Mouse (Mus musculus): ENCODE data around the gene Trappc5. TPM values are rescaled to one million over a fixed set of nuclear protein-coding genes. Genes with fewer than 3 reads are reported as not detected.

Trappc5 gene
- total and polyA plus RNA-seq, 2 experiments from 2014 or later: 53.3 to 55.8 TPM

- Histone ChIP-seq H3K27ac (peak overlapping the region; percentile 91), H3K9ac (replicated peaks; ENCODE audit: low read length) (peak overlapping the region; percentile 91), H3K4me3 (ENCODE audit: low read length) (peak overlapping the region; percentile 96), H3K36me3 (ENCODE audit: insufficient read depth, low read length) (peaks cover 13% of the 10 kb centered on the region; the same call in 1 of the 2 replicates), H3K9me3 (ENCODE audit: low read length) (no peaks in the 10 kb centered on the region), H3K4me2 (ENCODE audit: low read depth, low read length) (peak overlapping the region; percentile 85), H3K4me1 (ENCODE audit: insufficient read depth, low read length) (peaks cover 15% of the 10 kb centered on the region), H3K27me3 (ENCODE audit: insufficient read depth, low read length) (no peaks in the 10 kb centered on the region)
- ATAC-seq (no peak), DNase-seq (ENCODE audit: low spot score) (peak; percentile 5)
- WGBS: 3% methylated on average over 15 of the region's 15 CpGs
- TF ChIP-seq CTCF (IDR thresholded peaks at IDR 0.05; ENCODE audit: low read depth): no peak
These were observed 987 bp downstream of the Trappc5 start for GRCm38 (mm10) chr8:3676993-3677579.

DNA sequence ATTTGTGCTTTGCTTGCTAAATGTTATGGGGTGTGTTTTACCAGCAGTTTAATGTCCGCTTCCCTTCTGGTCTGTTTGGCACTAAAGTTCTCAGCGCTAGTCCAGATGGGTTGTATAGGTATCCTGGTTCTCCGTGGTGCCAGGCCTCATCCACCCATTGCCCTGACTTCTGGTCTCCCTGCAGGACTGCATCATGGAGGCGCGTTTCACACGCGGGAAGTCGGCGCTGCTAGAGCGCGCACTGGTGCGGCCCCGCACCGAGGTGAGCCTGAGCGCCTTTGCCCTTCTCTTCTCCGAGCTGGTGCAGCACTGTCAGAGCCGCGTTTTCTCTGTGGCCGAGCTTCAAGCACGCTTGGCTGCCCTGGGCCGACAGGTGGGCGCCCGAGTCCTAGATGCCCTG, 2.7 kb downstream of the Trappc5 start:
- 96% methylated on average over 23 of the region's 23 CpGs for WGBS
- no peak for DNase-seq (ENCODE audit: low spot score)

GRCm38 (mm10) chr8:3679236-3679635, 3.1 kb downstream of the Trappc5 start:
- Histone ChIP-seq H3K4me3 (ENCODE audit: low read length) (no peak overlapping the region), H3K36me3 (ENCODE audit: insufficient read depth, low read length) (peaks cover 13% of the 10 kb centered on the region; the same call in 1 of the 2 replicates), H3K9ac (replicated peaks; ENCODE audit: low read length) (no peak overlapping the region), H3K9me3 (ENCODE audit: low read length) (no peaks in the 10 kb centered on the region), H3K4me1 (ENCODE audit: insufficient read depth, low read length) (peaks cover 10% of the 10 kb centered on the region; the same call in 1 of the 2 replicates), H3K27me3 (ENCODE audit: insufficient read depth, low read length) (no peaks in the 10 kb centered on the region), H3K4me2 (ENCODE audit: low read depth, low read length) (no peak overlapping the region), H3K27ac (no peak overlapping the region)
- WGBS: 94% methylated on average over 23 of the region's 23 CpGs
- DNase-seq (ENCODE audit: low spot score) (no peak), ATAC-seq (no peak)
- no peak for TF ChIP-seq CTCF (IDR thresholded peaks at IDR 0.05; ENCODE audit: low read depth)

More for the DNA sequence above, 2.7 kb downstream of the Trappc5 start:
- peaks cover 13% of the 10 kb centered on the region; the same call in 1 of the 2 replicates for H3K36me3 ChIP-seq (ENCODE audit: insufficient read depth, low read length)
- TF ChIP-seq CTCF (IDR thresholded peaks at IDR 0.05; ENCODE audit: low read depth): no peak
- H3K4me1 ChIP-seq (ENCODE audit: insufficient read depth, low read length): peaks cover 10% of the 10 kb centered on the region; the same call in 1 of the 2 replicates
- ATAC-seq: no peak
- no peak overlapping the region for H3K4me3 ChIP-seq (ENCODE audit: low read length)
- H3K9ac ChIP-seq (replicated peaks; ENCODE audit: low read length): no peak overlapping the region
- no peaks in the 10 kb centered on the region for H3K27me3 ChIP-seq (ENCODE audit: insufficient read depth, low read length)
- H3K4me2 ChIP-seq (ENCODE audit: low read depth, low read length): no peak overlapping the region
- H3K27ac ChIP-seq: no peak overlapping the region
- no peaks in the 10 kb centered on the region for H3K9me3 ChIP-seq (ENCODE audit: low read length)

DNA sequence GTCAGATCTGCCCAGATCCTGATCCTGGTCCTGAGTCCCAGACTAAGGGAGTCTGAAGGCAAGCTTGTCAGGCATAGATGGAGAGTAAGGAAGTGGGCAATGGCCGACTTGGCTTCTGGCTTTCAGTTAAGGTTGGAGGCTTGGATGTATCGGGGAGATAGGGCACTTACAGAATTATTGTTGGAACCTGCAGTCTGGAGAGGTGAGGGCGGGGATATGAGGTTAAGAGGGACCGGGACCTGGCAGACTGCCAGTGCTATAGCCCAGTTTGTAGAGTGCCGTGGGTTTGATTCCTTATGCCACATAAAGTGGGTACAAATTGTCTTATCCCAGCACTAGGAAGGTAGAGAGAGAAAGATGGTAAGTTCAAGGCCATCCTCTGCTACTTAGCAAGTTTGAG, 3.6 kb downstream of the Trappc5 start:
- no peak overlapping the region for H3K9ac ChIP-seq (replicated peaks; ENCODE audit: low read length)
- H3K36me3 ChIP-seq (ENCODE audit: insufficient read depth, low read length): peaks cover 13% of the 10 kb centered on the region; the same call in 1 of the 2 replicates
- no peak overlapping the region for H3K27ac ChIP-seq
- WGBS: 82% methylated on average over 5 of the region's 5 CpGs
- H3K27me3 ChIP-seq (ENCODE audit: insufficient read depth, low read length): no peaks in the 10 kb centered on the region
- ATAC-seq: no peak
- no peak overlapping the region for H3K4me3 ChIP-seq (ENCODE audit: low read length)
- H3K4me1 ChIP-seq (ENCODE audit: insufficient read depth, low read length): peaks cover 10% of the 10 kb centered on the region; the same call in 1 of the 2 replicates
- no peak for TF ChIP-seq CTCF (IDR thresholded peaks at IDR 0.05; ENCODE audit: low read depth)
- no peaks in the 10 kb centered on the region for H3K9me3 ChIP-seq (ENCODE audit: low read length)
- H3K4me2 ChIP-seq (ENCODE audit: low read depth, low read length): no peak overlapping the region
- no peak for DNase-seq (ENCODE audit: low spot score)

DNA sequence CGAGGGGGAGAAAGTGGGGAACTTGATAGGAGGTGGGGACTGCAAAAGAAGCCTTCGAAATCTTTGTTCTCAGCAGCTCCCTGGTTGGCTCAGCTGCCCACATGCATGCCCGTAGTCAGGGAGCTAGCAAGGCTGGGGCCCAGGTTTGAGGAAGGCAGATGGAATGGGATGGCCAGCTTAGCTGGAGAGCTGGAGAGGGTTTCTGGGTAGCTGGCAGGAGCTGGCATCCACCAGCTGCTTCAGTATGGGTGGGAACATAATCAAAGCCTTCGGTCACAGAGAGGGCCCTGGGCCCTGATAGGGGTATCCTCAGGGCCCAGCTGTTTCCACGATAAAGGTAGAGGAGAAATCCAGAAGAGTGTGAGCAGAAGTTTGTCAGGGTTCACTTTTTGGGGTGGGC, 6.3 kb downstream of the Trappc5 start:
- TF ChIP-seq CTCF (IDR thresholded peaks at IDR 0.05; ENCODE audit: low read depth): no peak
- Histone ChIP-seq H3K9ac (replicated peaks; ENCODE audit: low read length) (no peak overlapping the region), H3K4me3 (ENCODE audit: low read length) (no peak overlapping the region), H3K4me2 (ENCODE audit: low read depth, low read length) (no peak overlapping the region), H3K4me1 (ENCODE audit: insufficient read depth, low read length) (peaks cover 7% of the 10 kb centered on the region; the same call in 1 of the 2 replicates), H3K9me3 (ENCODE audit: low read length) (no peaks in the 10 kb centered on the region), H3K27me3 (ENCODE audit: insufficient read depth, low read length) (no peaks in the 10 kb centered on the region), H3K27ac (no peak overlapping the region), H3K36me3 (ENCODE audit: insufficient read depth, low read length) (peaks cover 13% of the 10 kb centered on the region; the same call in 1 of the 2 replicates)
- peak; percentile 61 for ATAC-seq
- DNase-seq (ENCODE audit: low spot score): peak; percentile 58
- WGBS: 73% methylated on average over 5 of the region's 5 CpGs

GRCm38 (mm10) chr8:3683408-3684176, 7.5 kb downstream of the Trappc5 start:
- Histone ChIP-seq H3K4me1 (ENCODE audit: insufficient read depth, low read length) (no peaks in the 10 kb centered on the region), H3K4me3 (ENCODE audit: low read length) (no peak overlapping the region), H3K27me3 (ENCODE audit: insufficient read depth, low read length) (no peaks in the 10 kb centered on the region), H3K27ac (no peak overlapping the region), H3K9ac (replicated peaks; ENCODE audit: low read length) (no peak overlapping the region), H3K36me3 (ENCODE audit: insufficient read depth, low read length) (peaks cover 13% of the 10 kb centered on the region; the same call in 1 of the 2 replicates), H3K4me2 (ENCODE audit: low read depth, low read length) (no peak overlapping the region), H3K9me3 (ENCODE audit: low read length) (no peaks in the 10 kb centered on the region)
- ATAC-seq: 0 out of 2 replicates have a peak, but pooled peaks have one; percentile 16
- TF ChIP-seq CTCF (IDR thresholded peaks at IDR 0.05; ENCODE audit: low read depth): no peak
- DNase-seq (ENCODE audit: low spot score): peak; percentile 63
- WGBS: 51% methylated on average over 6 of the region's 6 CpGs

Data from hindbrain, postnatal 0 days (tissue).